Mouse (Mus musculus) olfactory bulb, adult 2 months (tissue): Measurements from ENCODE around the gene Usp34. TPM values are rescaled to one million over a fixed set of nuclear protein-coding genes. Genes with fewer than 3 reads are reported as not detected.
"Not testable (repeated sequence)": the region's sequence is repeated elsewhere in the genome, so short reads cannot be mapped to it uniquely, and the experiment has no call there.

Experiments
- H3K27ac ChIP-seq: fragments of 200-500 bp; 2 replicates; pipeline ENCODE4 v1.5.1; 2012; ENCODE audit warnings: low read depth, low read length; ENCODE audit not compliant: insufficient read depth
- H3K4me1 ChIP-seq: fragments of 200-500 bp; 2 replicates; pipeline ENCODE4 v1.6.1; 2012; ENCODE audit warnings: low read length; ENCODE audit not compliant: control insufficient read depth, insufficient read depth
- H3K4me3 ChIP-seq: fragments of 200-500 bp; 2 replicates; pipeline ENCODE4 v1.5.1; 2012; ENCODE audit warnings: mild to moderate bottlenecking, low read depth, low read length, moderate library complexity; ENCODE audit not compliant: insufficient read depth
- CTCF ChIP-seq: fragments of 200-500 bp; IDR thresholded peaks from 2 replicates; pipeline ENCODE4 v1.5.1; 2012; ENCODE audit warnings: low read depth, mild to moderate bottlenecking, low read length, moderate library complexity; ENCODE audit not compliant: insufficient read depth
- POLR2A ChIP-seq: fragments of 200-500 bp; IDR thresholded peaks from 2 replicates; pipeline ENCODE4 v1.6.1; 2012; ENCODE audit warnings: mild to moderate bottlenecking, low read depth, low read length, moderate library complexity; ENCODE audit not compliant: insufficient read depth
- WGBS: fragments of 180-500 bp; shearing (Covaris S2); methylation state at CpG from one replicate; pipeline ENCODE4 v1.1.7; 2018; 5-methylcytosine and 5-hydroxymethylcytosine counted together
- polyA plus RNA-seq: library from polyadenylated mRNA; stranded (reverse); fragments of >200 nt; gene quantifications from 2 replicates; pipeline ENCODE4 v1.2.4, GENCODE M21; 2012; ENCODE audit warnings: low replicate concordance; ENCODE audit not compliant: missing spikeins, insufficient read depth, insufficient read length

Usp34 gene
- polyA plus RNA-seq, 1 experiment, result not detected

DNA sequence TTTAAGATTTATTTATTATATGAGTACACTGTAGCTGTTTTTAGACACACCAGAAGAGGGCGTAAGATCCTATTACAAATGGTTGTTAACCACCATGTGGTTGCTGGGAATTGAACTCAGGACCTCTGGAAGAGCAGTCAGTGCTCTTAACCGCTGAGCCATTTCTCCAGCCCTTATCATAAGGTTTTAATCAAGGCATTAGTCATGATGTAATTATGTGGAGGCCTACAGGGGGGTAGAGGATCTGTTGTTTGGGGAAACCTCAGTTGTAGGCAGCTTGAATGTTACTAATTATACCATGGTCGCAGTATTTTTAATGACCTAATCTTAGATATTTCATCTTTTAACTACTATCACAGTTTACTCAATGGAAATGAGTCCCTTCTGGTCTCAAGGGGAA is 25.4 kb downstream of the Usp34 start:
- WGBS, result 31% methylated on average over 3 of the region's 3 CpGs
- Histone ChIP-seq H3K4me1 (no peaks in the 10 kb centered on the region), H3K27ac (no peak overlapping the region), H3K4me3 (no peak overlapping the region)
- TF ChIP-seq CTCF, result no peak
- TF ChIP-seq POLR2A, result no peak

- Histone ChIP-seq H3K27ac (no peak overlapping the region), H3K4me3 (no peak overlapping the region), H3K4me1 (no peaks in the 10 kb centered on the region)
- 51% methylated on average over 1 of the region's 1 CpGs for WGBS
- no peak for TF ChIP-seq POLR2A
- TF ChIP-seq CTCF, result no peak
Observed at GRCm38 (mm10) chr11:23335160-23335559, 28.5 kb downstream of the Usp34 start.

DNA sequence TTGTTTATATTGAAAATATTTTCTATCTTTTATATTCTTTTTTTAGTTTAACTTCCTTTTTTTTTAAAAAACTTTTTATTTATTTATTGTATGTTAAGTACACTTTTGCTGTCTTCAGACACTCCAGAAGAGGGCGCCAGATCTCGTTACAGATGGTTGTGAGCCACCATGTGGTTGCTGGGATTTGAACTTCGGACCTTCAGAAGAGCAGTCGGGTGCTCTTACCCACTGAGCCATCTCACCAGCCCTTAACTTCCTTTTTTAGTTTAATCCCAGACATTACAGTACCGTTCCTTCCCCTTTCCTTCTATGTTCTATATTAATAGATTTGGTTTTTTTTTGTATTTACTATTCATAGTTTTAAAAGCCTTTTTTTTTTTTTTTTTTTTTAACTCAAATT is 50.5 kb downstream of the Usp34 start:
- H3K4me1 ChIP-seq, H3K4me3 ChIP-seq, H3K27ac ChIP-seq: not testable (repeated sequence)
- WGBS, result 60% methylated on average over 5 of the region's 5 CpGs

- not testable (repeated sequence) for H3K4me1 ChIP-seq, H3K27ac ChIP-seq, H3K4me3 ChIP-seq
- WGBS, result 65% methylated on average over 1 of the region's 1 CpGs
Observed at GRCm38 (mm10) chr11:23359687-23360235, 53.1 kb downstream of the Usp34 start.

DNA sequence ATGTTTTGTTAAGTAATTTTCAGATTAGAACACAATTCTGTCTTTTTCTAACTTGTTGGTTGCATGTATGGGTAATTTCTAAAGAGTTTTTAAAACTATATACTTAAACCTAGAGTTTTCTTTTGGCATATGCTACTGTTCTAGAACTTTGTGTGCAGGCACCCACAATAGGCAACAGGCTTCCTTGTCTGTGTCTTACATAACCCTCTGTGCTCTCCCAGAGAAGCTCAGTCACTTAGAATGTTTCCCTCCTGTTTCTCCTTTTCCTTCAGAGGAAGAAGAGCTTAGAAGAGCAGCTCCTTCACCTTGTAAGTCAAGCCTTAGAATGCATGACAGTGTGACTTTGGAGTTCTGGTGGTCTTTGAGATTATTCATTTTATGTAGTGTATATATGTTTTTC is 55.6 kb downstream of the Usp34 start:
- H3K27ac ChIP-seq, result no peak overlapping the region
- H3K4me3 ChIP-seq, result no peak overlapping the region
- no peak for TF ChIP-seq POLR2A
- H3K4me1 ChIP-seq, result no peaks in the 10 kb centered on the region

DNA sequence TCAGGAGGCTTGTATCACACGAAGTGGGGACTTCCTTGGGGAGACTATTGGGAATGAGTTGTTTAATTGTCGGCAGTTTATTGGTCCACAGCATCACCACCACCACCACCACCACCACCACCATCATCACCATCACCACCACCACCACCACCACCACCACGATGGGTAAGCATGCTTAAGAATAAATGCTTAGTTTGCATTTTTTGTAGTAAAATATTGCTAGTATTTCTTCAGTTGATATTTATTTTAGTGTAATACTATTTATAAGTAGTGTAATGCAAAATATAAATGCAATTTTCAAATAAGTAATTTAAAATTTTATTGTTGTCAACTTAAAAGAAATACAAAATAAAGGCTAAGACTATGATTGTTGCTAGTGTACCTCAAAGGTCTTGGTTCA is 57.7 kb downstream of the Usp34 start:
- Histone ChIP-seq H3K27ac (no peak overlapping the region), H3K4me3 (no peak overlapping the region), H3K4me1 (no peaks in the 10 kb centered on the region)
- TF ChIP-seq CTCF (no peak), POLR2A (no peak)
- WGBS, result 92% methylated on average over 3 of the region's 3 CpGs

DNA sequence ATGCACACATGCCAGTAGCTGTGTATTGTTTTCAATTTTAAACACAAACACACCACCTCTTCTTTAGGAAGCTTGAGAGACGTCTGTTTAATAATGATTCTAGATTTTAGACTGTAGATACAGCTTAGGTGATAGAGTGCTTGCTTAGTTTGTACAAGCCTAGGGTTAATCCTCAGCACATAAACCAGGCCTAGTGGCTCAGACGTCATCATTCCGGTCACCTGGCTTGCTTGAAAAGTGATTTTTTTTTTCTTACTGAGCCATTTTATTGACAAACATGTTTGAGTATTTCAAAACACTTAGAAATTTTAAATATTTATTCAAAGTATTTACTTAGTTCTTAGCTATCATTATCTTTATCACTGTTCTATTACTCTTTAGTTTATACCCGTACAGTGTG is 65.3 kb downstream of the Usp34 start:
- TF ChIP-seq CTCF (no peak), POLR2A (no peak)
- Histone ChIP-seq H3K27ac (no peak overlapping the region), H3K4me3 (no peak overlapping the region), H3K4me1 (no peaks in the 10 kb centered on the region)
- 86% methylated on average over 4 of the region's 4 CpGs for WGBS

GRCm38 (mm10) chr11:23372490-23372889 is 65.8 kb downstream of the Usp34 start:
- Histone ChIP-seq H3K4me3 (no peak overlapping the region), H3K27ac (no peak overlapping the region), H3K4me1 (no peaks in the 10 kb centered on the region)
- no peak for TF ChIP-seq CTCF
- no peak for TF ChIP-seq POLR2A

- Histone ChIP-seq H3K27ac (no peak overlapping the region), H3K4me3 (no peak overlapping the region), H3K4me1 (no peaks in the 10 kb centered on the region)
- WGBS, result 74% methylated on average over 2 of the region's 2 CpGs
- TF ChIP-seq POLR2A, result no peak
- no peak for TF ChIP-seq CTCF
Observed at GRCm38 (mm10) chr11:23380055-23380454, 73.4 kb downstream of the Usp34 start.

GRCm38 (mm10) chr11:23380595-23380994 is 73.9 kb downstream of the Usp34 start:
- Histone ChIP-seq H3K4me1 (no peaks in the 10 kb centered on the region), H3K27ac (no peak overlapping the region), H3K4me3 (no peak overlapping the region)
- 90% methylated on average over 3 of the region's 3 CpGs for WGBS
- no peak for TF ChIP-seq POLR2A
- no peak for TF ChIP-seq CTCF
